Mouse (Mus musculus) forebrain, embryonic 12.5 days (tissue): ENCODE data around the gene 1700012A03Rik. TPM values are rescaled to one million over a fixed set of nuclear protein-coding genes. Genes with fewer than 3 reads are reported as not detected.

Experiments used
- ATAC-seq: fragments of 200-750 bp; cut with Nextera tagmentation; 2 replicates; pipeline ENCODE4 v1.8.0; 2017; ENCODE audit warnings: moderate TSS enrichment; ENCODE audit not compliant: low FRiP score
- H3K27ac ChIP-seq: fragments of 300-500 bp; sonication (generic); 2 replicates; pipeline ENCODE4 v1.5.1; 2016; ENCODE audit warnings: mild to moderate bottlenecking
- H3K27me3 ChIP-seq: fragments of 300-500 bp; sonication (generic); 2 replicates; pipeline ENCODE4 v1.6.1; 2016; ENCODE audit warnings: mild to moderate bottlenecking
- H3K36me3 ChIP-seq: fragments of 300-500 bp; sonication (generic); replicated peaks from 2 replicates; pipeline ENCODE4 v1.6.1; 2016; ENCODE audit warnings: mild to moderate bottlenecking
- H3K4me1 ChIP-seq: fragments of 300-500 bp; sonication (generic); 2 replicates; pipeline ENCODE4 v1.6.1; 2016
- H3K4me2 ChIP-seq: fragments of 300-500 bp; sonication (generic); 2 replicates; pipeline ENCODE4 v1.6.1; 2016; ENCODE audit warnings: mild to moderate bottlenecking, moderate library complexity
- H3K4me3 ChIP-seq: fragments of 300-500 bp; sonication (generic); replicated peaks from 2 replicates; pipeline ENCODE4 v1.5.1; 2016; ENCODE audit warnings: mild to moderate bottlenecking
- H3K9ac ChIP-seq: fragments of 300-500 bp; sonication (generic); 2 replicates; pipeline ENCODE4 v1.6.1; 2016; ENCODE audit warnings: mild to moderate bottlenecking
- H3K9me3 ChIP-seq: fragments of 300-500 bp; sonication (generic); 2 replicates; pipeline ENCODE4 v1.6.1; 2016
- WGBS: fragments of 180-500 bp; shearing (Covaris S2); methylation state at CpG from one replicate; pipeline ENCODE4 v1.1.7; 2016; 5-methylcytosine and 5-hydroxymethylcytosine counted together
- polyA plus RNA-seq: library from polyadenylated mRNA; unstranded; fragments of >200 nt; fragmentation: Nextera tagmentation; extraction: Ambion mirVana; gene quantifications from 2 replicates; pipeline ENCODE4 v1.2.1, GENCODE M21; 2016

Gene 1700012A03Rik
- polyA plus RNA-seq, 1 experiment from 2014 or later: not detected

- Histone ChIP-seq H3K4me1 (no peaks in the 10 kb centered on the region), H3K9me3 (no peaks in the 10 kb centered on the region), H3K27me3 (no peaks in the 10 kb centered on the region), H3K36me3 (no peaks in the 10 kb centered on the region), H3K4me2 (no peak overlapping the region), H3K9ac (no peak overlapping the region), H3K27ac (no peak overlapping the region), H3K4me3 (no peak overlapping the region)
- ATAC-seq: no peak
Measured at GRCm38 (mm10) chr6:32045344-32045743, 4.7 kb upstream of the 1700012A03Rik start.

GRCm38 (mm10) chr6:32049256-32049950 lies 643 bp upstream of the 1700012A03Rik start:
- Histone ChIP-seq H3K4me1 (no peaks in the 10 kb centered on the region), H3K4me2 (no peak overlapping the region), H3K9ac (no peak overlapping the region), H3K36me3 (no peaks in the 10 kb centered on the region), H3K27ac (no peak overlapping the region), H3K27me3 (no peaks in the 10 kb centered on the region), H3K4me3 (no peak overlapping the region), H3K9me3 (no peaks in the 10 kb centered on the region)
- WGBS: 59% methylated on average over 4 of the region's 4 CpGs
- peak; percentile 33; the same call in 1 of the 2 replicates for ATAC-seq

GRCm38 (mm10) chr6:32052135-32052915 lies 2.3 kb downstream of the 1700012A03Rik start:
- no peak overlapping the region for H3K4me3 ChIP-seq
- H3K36me3 ChIP-seq: no peaks in the 10 kb centered on the region
- no peak overlapping the region for H3K4me2 ChIP-seq
- H3K9me3 ChIP-seq: no peaks in the 10 kb centered on the region
- no peak overlapping the region for H3K9ac ChIP-seq
- H3K27me3 ChIP-seq: no peaks in the 10 kb centered on the region
- WGBS: 79% methylated on average over 6 of the region's 6 CpGs
- no peaks in the 10 kb centered on the region for H3K4me1 ChIP-seq
- no peak overlapping the region for H3K27ac ChIP-seq
- no peak for ATAC-seq

GRCm38 (mm10) chr6:32056525-32056924 lies 6.5 kb downstream of the 1700012A03Rik start:
- Histone ChIP-seq H3K36me3 (no peaks in the 10 kb centered on the region), H3K4me3 (no peak overlapping the region), H3K27ac (peak overlapping the region; percentile 20; the same call in 1 of the 2 replicates), H3K27me3 (no peaks in the 10 kb centered on the region), H3K4me2 (no peak overlapping the region), H3K9ac (no peak overlapping the region), H3K9me3 (no peaks in the 10 kb centered on the region), H3K4me1 (no peaks in the 10 kb centered on the region)
- 9% methylated on average over 2 of the region's 2 CpGs for WGBS
- ATAC-seq: peak; percentile 36; the same call in 1 of the 2 replicates

- H3K4me1 ChIP-seq: peaks cover 4% of the 10 kb centered on the region; the same call in 1 of the 2 replicates
- no peak overlapping the region for H3K4me3 ChIP-seq
- WGBS: 93% methylated on average over 2 of the region's 2 CpGs
- no peak for ATAC-seq
- H3K9me3 ChIP-seq: no peaks in the 10 kb centered on the region
- H3K36me3 ChIP-seq: no peaks in the 10 kb centered on the region
- no peak overlapping the region for H3K27ac ChIP-seq
- H3K4me2 ChIP-seq: no peak overlapping the region
- H3K9ac ChIP-seq: no peak overlapping the region
- H3K27me3 ChIP-seq: no peaks in the 10 kb centered on the region
Measured at GRCm38 (mm10) chr6:32058571-32058970, 8.5 kb downstream of the 1700012A03Rik start.

- Histone ChIP-seq H3K36me3 (no peaks in the 10 kb centered on the region), H3K4me1 (peaks cover 4% of the 10 kb centered on the region; the same call in 1 of the 2 replicates), H3K4me2 (no peak overlapping the region), H3K27ac (no peak overlapping the region), H3K9me3 (no peaks in the 10 kb centered on the region), H3K27me3 (no peaks in the 10 kb centered on the region), H3K9ac (no peak overlapping the region), H3K4me3 (no peak overlapping the region)
- ATAC-seq: no peak
- 90% methylated on average over 2 of the region's 2 CpGs for WGBS
Measured at GRCm38 (mm10) chr6:32060641-32061040, 10.6 kb downstream of the 1700012A03Rik start.

GRCm38 (mm10) chr6:32061266-32061665 lies 11.2 kb downstream of the 1700012A03Rik start:
- no peak overlapping the region for H3K27ac ChIP-seq
- no peak overlapping the region for H3K9ac ChIP-seq
- ATAC-seq: no peak
- no peaks in the 10 kb centered on the region for H3K9me3 ChIP-seq
- H3K4me3 ChIP-seq: no peak overlapping the region
- 87% methylated on average over 9 of the region's 9 CpGs for WGBS
- H3K36me3 ChIP-seq: no peaks in the 10 kb centered on the region
- H3K27me3 ChIP-seq: no peaks in the 10 kb centered on the region
- peaks cover 4% of the 10 kb centered on the region; the same call in 1 of the 2 replicates for H3K4me1 ChIP-seq
- no peak overlapping the region for H3K4me2 ChIP-seq

GRCm38 (mm10) chr6:32065789-32066510 lies 15.9 kb downstream of the 1700012A03Rik start:
- H3K36me3 ChIP-seq: no peaks in the 10 kb centered on the region
- WGBS: 86% methylated on average over 10 of the region's 10 CpGs
- no peak overlapping the region for H3K27ac ChIP-seq
- peaks cover 4% of the 10 kb centered on the region; the same call in 1 of the 2 replicates for H3K4me1 ChIP-seq
- H3K27me3 ChIP-seq: no peaks in the 10 kb centered on the region
- no peak overlapping the region for H3K9ac ChIP-seq
- no peak overlapping the region for H3K4me3 ChIP-seq
- no peak for ATAC-seq
- no peak overlapping the region for H3K4me2 ChIP-seq
- no peaks in the 10 kb centered on the region for H3K9me3 ChIP-seq

GRCm38 (mm10) chr6:32072161-32072560 lies 22.1 kb downstream of the 1700012A03Rik start:
- no peak overlapping the region for H3K4me3 ChIP-seq
- no peaks in the 10 kb centered on the region for H3K27me3 ChIP-seq
- H3K4me2 ChIP-seq: no peak overlapping the region
- WGBS: 86% methylated on average over 1 of the region's 1 CpGs
- H3K27ac ChIP-seq: no peak overlapping the region
- H3K9ac ChIP-seq: no peak overlapping the region
- H3K4me1 ChIP-seq: no peaks in the 10 kb centered on the region
- no peaks in the 10 kb centered on the region for H3K9me3 ChIP-seq
- no peaks in the 10 kb centered on the region for H3K36me3 ChIP-seq
- ATAC-seq: no peak

- Histone ChIP-seq H3K36me3 (no peaks in the 10 kb centered on the region), H3K9me3 (no peaks in the 10 kb centered on the region), H3K9ac (no peak overlapping the region), H3K27me3 (no peaks in the 10 kb centered on the region), H3K4me2 (no peak overlapping the region), H3K4me3 (no peak overlapping the region), H3K27ac (no peak overlapping the region), H3K4me1 (no peaks in the 10 kb centered on the region)
- ATAC-seq: no peak
- 91% methylated on average over 12 of the region's 14 CpGs for WGBS
Measured at GRCm38 (mm10) chr6:32093312-32093711, 43.3 kb downstream of the 1700012A03Rik start.

GRCm38 (mm10) chr6:32105547-32106275 lies 55.7 kb downstream of the 1700012A03Rik start:
- no peak overlapping the region for H3K9ac ChIP-seq
- no peaks in the 10 kb centered on the region for H3K27me3 ChIP-seq
- WGBS: 57% methylated on average over 9 of the region's 9 CpGs
- no peak overlapping the region for H3K4me3 ChIP-seq
- H3K27ac ChIP-seq: 0 out of 2 replicates have a peak overlapping the region, but pooled peaks have one; percentile 25
- no peaks in the 10 kb centered on the region for H3K36me3 ChIP-seq
- ATAC-seq: no peak
- H3K9me3 ChIP-seq: no peaks in the 10 kb centered on the region
- H3K4me2 ChIP-seq: no peak overlapping the region
- peaks cover 3% of the 10 kb centered on the region for H3K4me1 ChIP-seq
